Mouse (Mus musculus): Measurements from ENCODE around the gene H1foo.

Gene H1foo

GRCm38 (mm10) chr6:115987096-115987747 lies 42.5 kb downstream of the H1foo start:
- DNase-seq = no peak

GRCm38 (mm10) chr6:115989032-115989431 lies 44.3 kb downstream of the H1foo start:
- no peak for DNase-seq

GRCm38 (mm10) chr6:115989607-115990006 lies 44.9 kb downstream of the H1foo start:
- DNase-seq = peak; percentile 69

- peak; percentile 47 for DNase-seq
These were observed 45.3 kb downstream of the H1foo start for GRCm38 (mm10) chr6:115990056-115990455.

GRCm38 (mm10) chr6:115990479-115990878 lies 45.7 kb downstream of the H1foo start:
- no peak for DNase-seq

GRCm38 (mm10) chr6:115991108-115991880 lies 46.6 kb downstream of the H1foo start:
- peak; percentile 42 for DNase-seq

GRCm38 (mm10) chr6:115991881-115992620 lies 47.3 kb downstream of the H1foo start:
- DNase-seq = no peak

GRCm38 (mm10) chr6:115992981-115993380 lies 48.2 kb downstream of the H1foo start:
- no peak for DNase-seq

- peak; percentile 57 for DNase-seq
These were observed 48.9 kb downstream of the H1foo start for GRCm38 (mm10) chr6:115993463-115994145.

- peak; percentile 43 for DNase-seq
These were observed 49.6 kb downstream of the H1foo start for GRCm38 (mm10) chr6:115994146-115994876.

- peak; percentile 85 for DNase-seq
These were observed 50.3 kb downstream of the H1foo start, which contains the start of gene Plxnd1 for GRCm38 (mm10) chr6:115994877-115995520. Gene Plxnd1 (minus strand): TSS chr6:115995005.

- DNase-seq = no peak
These were observed 50.8 kb downstream of the H1foo start for GRCm38 (mm10) chr6:115995531-115995941.

GRCm38 (mm10) chr6:115996171-115996851 lies 51.6 kb downstream of the H1foo start:
- DNase-seq = no peak

- DNase-seq = no peak
These were observed 53.1 kb downstream of the H1foo start for GRCm38 (mm10) chr6:115997726-115998311.

- no peak for DNase-seq
These were observed 54.0 kb downstream of the H1foo start for GRCm38 (mm10) chr6:115998758-115999157.

- no peak for DNase-seq
These were observed 54.5 kb downstream of the H1foo start for GRCm38 (mm10) chr6:115999227-115999626.
